Mouse (Mus musculus) cerebellum, adult 2 months (tissue): Measurements from ENCODE around the gene Gipc1.

Experiments used
- CTCF ChIP-seq: fragments of 200-500 bp; IDR thresholded peaks from 2 replicates; pipeline ENCODE4 v1.5.1; 2011; ENCODE audit warnings: low read depth, mild to moderate bottlenecking, control low read depth, low read length, moderate library complexity, borderline replicate concordance; ENCODE audit not compliant: insufficient read depth
- POLR2A ChIP-seq: fragments of 200-500 bp; IDR thresholded peaks from 2 replicates; pipeline ENCODE4 v1.6.1; 2011; ENCODE audit warnings: low read length, control low read depth, borderline replicate concordance; ENCODE audit not compliant: insufficient read depth

DNA sequence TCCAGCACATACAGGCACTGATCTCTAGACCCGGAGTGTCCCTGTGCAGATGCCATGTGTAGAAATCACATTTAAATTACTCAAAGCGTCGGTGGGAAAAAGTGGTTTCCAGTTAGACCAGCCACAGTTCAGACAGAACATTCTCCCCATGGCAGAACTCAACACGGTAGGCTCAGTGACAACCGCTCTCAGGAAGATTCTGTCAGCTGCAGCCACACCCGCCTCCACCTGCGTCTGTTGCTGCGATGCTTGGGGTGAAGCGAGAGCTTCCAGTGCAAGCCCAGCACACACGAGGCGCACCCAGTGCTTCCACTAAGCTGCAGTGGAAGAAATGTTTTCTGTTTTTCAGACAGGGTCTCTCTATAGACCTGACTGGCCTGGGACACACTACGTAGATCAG is 27.4 kb downstream of the Gipc1 start:
- TF ChIP-seq CTCF (no peak), POLR2A (no peak)
